Mouse (Mus musculus) MEL (cell line): ENCODE measurements around the gene Epb41l1.

Experiments used
- CHD1 ChIP-seq: IDR thresholded peaks from 2 replicates; pipeline ENCODE4 v1.6.1; 2012; ENCODE audit warnings: low read depth, mild to moderate bottlenecking, inconsistent platforms, low read length, improper control_type of control experiment
- CTCF ChIP-seq, 3 experiments: IDR thresholded peaks in 2 of 3; conservative IDR thresholded peaks in 1 of 3; 2 replicates each; pipeline ENCODE4 v1.5.1; 2011 to 2012; ENCODE audit warnings: low read length in 3 of 3, low read depth in 2 of 3, mild to moderate bottlenecking in 2 of 3, improper control_type of control experiment in 1 of 3, inconsistent platforms in 1 of 3, mixed read lengths in 1 of 3, moderate library complexity in 1 of 3; ENCODE audit not compliant: control insufficient read depth in 1 of 3, insufficient read depth in 1 of 3, poor library complexity in 1 of 3, severe bottlenecking in 1 of 3
- EP300 ChIP-seq, 2 experiments: IDR thresholded peaks; 2 replicates each; pipeline ENCODE4 v1.6.1; 2011; ENCODE audit warnings: improper control_type of control experiment in 2 of 2, low read length in 2 of 2, low read depth in 1 of 2, mild to moderate bottlenecking in 1 of 2
- ETS1 ChIP-seq: IDR thresholded peaks from 2 replicates; pipeline ENCODE4 v1.6.1; 2012; ENCODE audit warnings: low read depth, mild to moderate bottlenecking, inconsistent platforms, low read length, improper control_type of control experiment, moderate library complexity
- GATA1 ChIP-seq: IDR thresholded peaks from 2 replicates; pipeline ENCODE4 v1.6.1; 2011; ENCODE audit warnings: low read depth, low read length, improper control_type of control experiment
- JUND ChIP-seq: IDR thresholded peaks from 2 replicates; pipeline ENCODE4 v1.6.1; 2011; ENCODE audit warnings: low read depth, mild to moderate bottlenecking, improper control_type of control experiment, low read length
- MAX ChIP-seq: IDR thresholded peaks from 2 replicates; pipeline ENCODE4 v1.6.1; 2011; ENCODE audit warnings: low read length, improper control_type of control experiment
- MEF2A ChIP-seq: IDR thresholded peaks from 2 replicates; pipeline ENCODE4 v1.6.1; 2014; ENCODE audit warnings: low read depth, mild to moderate bottlenecking, inconsistent platforms, low read length, improper control_type of control experiment; ENCODE audit not compliant: poor library complexity, insufficient replicate concordance, severe bottlenecking; ENCODE audit errors: extremely low read depth
- NRF1 ChIP-seq: IDR thresholded peaks from 2 replicates; pipeline ENCODE4 v1.6.1; 2014; ENCODE audit warnings: low read depth, mild to moderate bottlenecking, inconsistent platforms, low read length, improper control_type of control experiment, moderate library complexity; ENCODE audit not compliant: poor library complexity, insufficient read depth, severe bottlenecking
- POLR2A ChIP-seq, 2 experiments: IDR thresholded peaks; 2 replicates each; pipeline ENCODE4 v1.6.1; 2011 to 2012; ENCODE audit warnings: low read length in 2 of 2, mild to moderate bottlenecking in 2 of 2, control low read depth in 1 of 2, improper control_type of control experiment in 1 of 2, low read depth in 1 of 2, moderate library complexity in 1 of 2; ENCODE audit not compliant: control insufficient read depth in 1 of 2, insufficient read depth in 1 of 2, poor library complexity in 1 of 2
- USF1 ChIP-seq: IDR thresholded peaks from 2 replicates; pipeline ENCODE4 v1.6.1; 2014; ENCODE audit warnings: low read depth, mild to moderate bottlenecking, inconsistent platforms, low read length, improper control_type of control experiment, moderate library complexity
- USF2 ChIP-seq, 2 experiments: IDR thresholded peaks; 2 replicates each; pipeline ENCODE4 v1.6.1; 2011 to 2012; ENCODE audit warnings: improper control_type of control experiment in 2 of 2, low read length in 2 of 2, borderline replicate concordance in 1 of 2, inconsistent platforms in 1 of 2, low read depth in 1 of 2, mild to moderate bottlenecking in 1 of 2; ENCODE audit not compliant: insufficient read depth in 1 of 2
- ZKSCAN1 ChIP-seq: IDR thresholded peaks from 2 replicates; pipeline ENCODE4 v1.6.1; 2012; ENCODE audit warnings: low read depth, mild to moderate bottlenecking, inconsistent platforms, low read length, improper control_type of control experiment, moderate library complexity

DNA sequence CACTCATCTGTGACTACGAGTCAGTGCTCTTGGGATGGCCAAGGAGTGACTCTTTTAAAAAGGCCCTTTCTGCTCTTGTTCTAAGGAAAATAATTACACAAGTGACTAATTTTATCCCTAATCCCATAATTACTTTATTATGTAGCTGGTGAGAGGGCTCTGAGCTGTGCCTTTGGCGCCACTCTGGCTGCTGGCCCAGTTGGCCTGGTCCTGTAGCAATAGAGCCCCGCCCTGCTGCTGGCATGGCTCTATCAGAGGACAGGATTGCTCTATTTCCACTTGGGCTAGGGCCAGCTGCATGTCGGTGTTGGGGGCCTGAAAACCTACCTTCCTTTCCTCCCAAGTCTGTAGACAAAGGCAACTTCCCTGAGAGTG lies 36.6 kb downstream of the Epb41l1 start:
- TF ChIP-seq ZKSCAN1 (no peak), CTCF (IDR thresholded peaks at IDR 0.05 in 2 of 3, conservative IDR thresholded peaks at IDR 0.05 in 1 of 3; ENCODE audit: control insufficient read depth in 1 of 3, insufficient read depth in 1 of 3, low read depth in 2 of 3, low read length in 3 of 3, poor library complexity in 1 of 3, severe bottlenecking in 1 of 3) (no peak), MEF2A (no peak), MAX (no peak), ETS1 (no peak), JUND (no peak), POLR2A (IDR thresholded peaks at IDR 0.05; ENCODE audit: control insufficient read depth in 1 of 2, insufficient read depth in 1 of 2, low read depth in 1 of 2, low read length in 2 of 2, poor library complexity in 1 of 2) (no peak), USF2 (IDR thresholded peaks at IDR 0.05; ENCODE audit: borderline replicate concordance in 1 of 2, insufficient read depth in 1 of 2, low read depth in 1 of 2, low read length in 2 of 2) (no peak), NRF1 (no peak), GATA1 (no peak), USF1 (no peak), EP300 (IDR thresholded peaks at IDR 0.05; ENCODE audit: low read depth in 1 of 2, low read length in 2 of 2) (no peak), CHD1 (no peak)
